Mouse (Mus musculus) thymus, postnatal 14 days (tissue): ENCODE data around the gene Fam222a.

Experiments used
- DNase-seq: peaks from one replicate; pipeline ENCODE4 v3.0.0; 2021

The Fam222a gene

DNA sequence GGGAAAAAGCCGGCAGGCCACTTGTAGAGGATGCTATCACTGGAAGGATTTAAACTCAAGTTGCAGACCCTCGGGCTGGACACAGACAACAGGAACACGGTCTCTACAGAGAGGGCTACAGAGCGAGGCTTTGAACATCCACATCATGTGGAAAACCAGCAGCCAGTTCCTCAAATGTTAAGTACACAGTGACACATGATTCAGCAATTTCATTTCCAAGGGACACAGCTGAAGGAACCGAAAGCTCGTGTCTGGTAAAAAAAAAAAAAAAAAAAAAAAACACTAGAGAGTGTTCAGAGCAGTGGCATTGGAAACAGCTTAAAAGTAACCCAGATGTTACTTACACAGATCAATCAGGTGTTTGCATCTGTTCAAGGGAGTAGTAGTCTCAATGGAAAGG lies 93.2 kb downstream of the Fam222a start:
- no peak for DNase-seq
